Mouse (Mus musculus): ENCODE measurements around the gene Rapgef1. TPM values are rescaled to one million over a fixed set of nuclear protein-coding genes. Genes with fewer than 3 reads are reported as not detected.

The Rapgef1 gene
- polyA plus RNA-seq, 1 experiment from 2014 or later = 17.0 TPM

DNA sequence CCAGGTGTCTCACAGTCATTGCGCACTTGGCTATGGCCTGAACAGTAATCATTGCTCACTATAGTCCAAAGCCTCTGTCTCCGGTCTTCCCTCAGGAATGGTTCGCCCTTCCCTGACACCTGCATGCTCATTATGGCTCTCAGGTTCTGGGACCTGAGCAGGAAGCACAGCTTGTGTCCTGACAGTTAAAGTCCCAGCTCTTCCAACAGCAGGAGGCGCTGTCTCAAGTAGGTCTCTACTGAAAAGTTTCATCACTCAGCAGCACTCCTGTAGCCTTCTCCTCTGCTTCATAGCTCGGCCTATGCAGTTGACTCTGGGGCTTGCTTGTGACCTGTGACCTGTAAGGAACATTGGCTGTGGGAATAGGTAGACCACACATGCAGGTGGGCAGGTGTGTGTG lies 45.9 kb downstream of the Rapgef1 start:
- 87% methylated on average over 5 of the region's 5 CpGs for WGBS
- no peak for ATAC-seq (ENCODE audit: insufficient number of reproducible peaks, low FRiP score, low TSS enrichment, low read depth)
- H3K4me3 ChIP-seq (replicated peaks) = no peak overlapping the region
- no peak overlapping the region for H3K4me2 ChIP-seq (replicated peaks)
- H3K4me1 ChIP-seq = peaks cover 63% of the 10 kb centered on the region
- no peak overlapping the region for H3K9ac ChIP-seq
- no peaks in the 10 kb centered on the region for H3K27me3 ChIP-seq
- no peaks in the 10 kb centered on the region for H3K9me3 ChIP-seq (replicated peaks)
- no peaks in the 10 kb centered on the region for H3K36me3 ChIP-seq
- H3K27ac ChIP-seq (replicated peaks) = no peak overlapping the region

DNA sequence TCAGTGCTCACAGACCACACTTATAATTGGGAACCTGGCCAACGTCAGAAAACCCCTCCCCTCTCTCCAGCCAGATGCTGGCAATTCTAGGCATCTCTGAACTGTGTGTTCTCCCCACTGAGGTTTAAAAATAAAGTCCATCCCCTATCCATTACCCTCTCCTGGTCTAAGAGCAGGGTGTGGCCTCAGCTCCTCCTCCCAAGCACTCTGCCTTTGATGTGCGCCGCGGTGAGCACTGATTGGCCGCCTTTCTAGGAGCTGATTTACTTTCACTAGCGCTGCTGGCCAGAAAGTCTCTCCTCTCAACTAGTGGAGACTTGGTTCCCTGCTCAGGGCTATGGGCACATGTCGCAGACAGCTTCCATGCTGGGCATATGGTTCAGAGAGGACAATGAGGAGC lies 47.1 kb downstream of the Rapgef1 start:
- H3K9me3 ChIP-seq (replicated peaks) = no peaks in the 10 kb centered on the region
- no peaks in the 10 kb centered on the region for H3K36me3 ChIP-seq
- H3K4me3 ChIP-seq (replicated peaks) = no peak overlapping the region
- WGBS = 13% methylated on average over 7 of the region's 7 CpGs
- H3K4me2 ChIP-seq (replicated peaks) = no peak overlapping the region; the same call in 1 of the 2 replicates
- H3K4me1 ChIP-seq = peaks cover 70% of the 10 kb centered on the region
- H3K9ac ChIP-seq = no peak overlapping the region
- no peaks in the 10 kb centered on the region for H3K27me3 ChIP-seq
- ATAC-seq (ENCODE audit: insufficient number of reproducible peaks, low FRiP score, low TSS enrichment, low read depth) = peak; percentile 71
- 0 out of 2 replicates have a peak overlapping the region, but pooled peaks have one; percentile 4 for H3K27ac ChIP-seq (replicated peaks)

DNA sequence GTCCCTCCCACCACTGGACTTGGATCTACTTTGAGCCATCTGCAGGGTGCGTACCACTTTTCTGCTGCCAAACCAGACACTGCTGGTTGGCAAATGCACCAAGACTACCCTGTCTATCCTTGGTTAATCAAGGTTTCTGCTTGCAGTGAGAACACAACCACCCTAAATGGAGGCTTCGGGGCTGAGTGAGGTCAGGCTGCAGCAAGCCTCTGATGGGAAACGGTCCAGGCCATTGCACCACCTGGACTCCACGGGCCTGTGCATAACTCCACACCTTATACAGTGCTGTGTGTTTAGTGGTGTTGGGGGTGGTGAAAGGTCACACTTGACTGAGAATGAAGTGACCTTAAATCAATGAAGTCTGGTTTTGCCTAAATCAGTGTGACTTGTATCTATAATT lies 47.6 kb downstream of the Rapgef1 start:
- H3K9ac ChIP-seq = no peak overlapping the region
- no peaks in the 10 kb centered on the region for H3K9me3 ChIP-seq (replicated peaks)
- no peak overlapping the region for H3K4me3 ChIP-seq (replicated peaks)
- no peak overlapping the region for H3K4me2 ChIP-seq (replicated peaks)
- no peaks in the 10 kb centered on the region for H3K27me3 ChIP-seq
- peak overlapping the region; percentile 51; the same call in 1 of the 2 replicates for H3K27ac ChIP-seq (replicated peaks)
- peaks cover 68% of the 10 kb centered on the region for H3K4me1 ChIP-seq
- no peak for ATAC-seq (ENCODE audit: insufficient number of reproducible peaks, low FRiP score, low TSS enrichment, low read depth)
- WGBS = 85% methylated on average over 4 of the region's 4 CpGs
- H3K36me3 ChIP-seq = no peaks in the 10 kb centered on the region

DNA sequence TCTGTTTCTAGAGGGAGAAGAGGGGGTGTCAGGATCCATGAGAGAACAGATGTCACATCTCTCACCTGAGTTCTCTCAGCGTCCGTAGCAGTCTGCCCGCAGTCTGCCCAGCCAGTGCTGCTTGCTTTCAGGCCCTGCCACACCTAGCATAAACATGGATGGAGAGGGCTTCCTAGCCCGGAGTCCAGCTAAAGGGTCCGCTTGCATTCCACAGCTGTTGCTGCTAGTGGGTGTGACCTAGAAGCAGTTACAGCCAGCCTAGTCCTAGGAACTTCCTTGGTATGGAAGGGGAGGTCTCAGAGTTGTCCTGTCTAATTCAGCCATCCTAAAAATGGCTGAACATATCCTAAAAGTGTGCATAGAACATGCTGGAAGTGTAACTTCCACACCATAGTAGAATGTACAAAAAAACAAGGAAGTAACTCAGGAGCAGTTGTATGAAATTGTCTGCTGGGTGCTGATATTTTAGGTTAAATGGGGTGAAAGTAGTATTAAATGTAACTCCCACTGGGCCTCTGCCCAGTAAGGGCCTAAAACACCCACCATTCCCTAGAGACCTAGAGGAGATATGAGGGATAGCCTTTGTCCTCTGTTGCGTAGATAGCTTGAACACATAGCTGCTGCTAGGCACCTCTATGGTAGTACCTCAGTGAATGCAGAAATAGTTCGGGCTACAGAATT lies 48.6 kb downstream of the Rapgef1 start:
- Histone ChIP-seq H3K27ac (replicated peaks) (no peak overlapping the region), H3K36me3 (no peaks in the 10 kb centered on the region), H3K27me3 (no peaks in the 10 kb centered on the region), H3K4me2 (replicated peaks) (no peak overlapping the region), H3K4me3 (replicated peaks) (no peak overlapping the region), H3K9ac (no peak overlapping the region), H3K9me3 (replicated peaks) (no peaks in the 10 kb centered on the region), H3K4me1 (peaks cover 65% of the 10 kb centered on the region)
- WGBS = 75% methylated on average over 7 of the region's 7 CpGs
- ATAC-seq (ENCODE audit: insufficient number of reproducible peaks, low FRiP score, low TSS enrichment, low read depth) = no peak

DNA sequence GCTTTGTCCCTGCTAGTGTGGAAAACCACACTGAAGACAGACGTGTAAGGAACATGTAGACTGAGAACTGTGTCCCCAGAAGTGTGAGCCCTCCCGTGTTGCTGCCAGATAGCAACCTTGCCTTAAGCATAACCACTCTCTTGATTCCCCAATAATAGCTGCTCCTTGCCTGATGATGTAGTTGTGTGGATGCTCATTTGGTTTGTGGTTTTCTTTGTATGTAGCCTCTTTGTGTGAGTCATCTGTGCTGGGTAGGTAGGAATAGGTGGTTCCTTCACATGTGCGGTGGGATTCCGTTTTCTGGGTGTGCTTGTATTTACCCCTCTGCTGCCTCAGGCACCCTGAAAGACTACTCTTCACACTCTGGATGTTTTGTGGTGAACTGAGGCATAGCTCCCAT lies 49.4 kb downstream of the Rapgef1 start:
- Histone ChIP-seq H3K9me3 (replicated peaks) (no peaks in the 10 kb centered on the region), H3K36me3 (no peaks in the 10 kb centered on the region), H3K27ac (replicated peaks) (no peak overlapping the region), H3K4me3 (replicated peaks) (no peak overlapping the region), H3K9ac (no peak overlapping the region), H3K27me3 (no peaks in the 10 kb centered on the region), H3K4me1 (peaks cover 59% of the 10 kb centered on the region), H3K4me2 (replicated peaks) (no peak overlapping the region)
- ATAC-seq (ENCODE audit: insufficient number of reproducible peaks, low FRiP score, low TSS enrichment, low read depth) = no peak
- WGBS = 79% methylated on average over 4 of the region's 4 CpGs

DNA sequence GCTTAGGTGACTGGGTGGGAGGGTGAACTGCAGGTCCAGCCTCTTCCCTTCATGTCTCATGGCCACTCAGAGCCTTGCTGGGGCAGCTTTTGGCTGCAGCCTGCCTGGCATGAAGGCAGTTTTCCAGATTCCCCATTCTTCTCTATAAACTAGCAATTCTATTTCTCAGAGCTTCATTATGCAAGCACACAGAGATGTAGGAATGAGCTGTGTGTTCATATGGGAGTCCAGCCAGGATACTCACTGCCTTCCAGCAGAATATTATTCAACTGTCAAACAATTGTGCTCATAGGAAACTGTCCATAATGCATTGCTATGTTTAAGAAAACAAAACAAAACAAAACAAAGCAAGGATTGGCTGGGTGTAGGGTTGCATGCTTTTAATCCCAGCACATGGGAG lies 50.2 kb downstream of the Rapgef1 start:
- Histone ChIP-seq H3K27ac (replicated peaks) (peak overlapping the region; percentile 80), H3K4me1 (peaks cover 62% of the 10 kb centered on the region), H3K36me3 (no peaks in the 10 kb centered on the region), H3K4me2 (replicated peaks) (no peak overlapping the region), H3K27me3 (no peaks in the 10 kb centered on the region), H3K4me3 (replicated peaks) (no peak overlapping the region), H3K9ac (no peak overlapping the region), H3K9me3 (replicated peaks) (no peaks in the 10 kb centered on the region)
- no peak for ATAC-seq (ENCODE audit: insufficient number of reproducible peaks, low FRiP score, low TSS enrichment, low read depth)

DNA sequence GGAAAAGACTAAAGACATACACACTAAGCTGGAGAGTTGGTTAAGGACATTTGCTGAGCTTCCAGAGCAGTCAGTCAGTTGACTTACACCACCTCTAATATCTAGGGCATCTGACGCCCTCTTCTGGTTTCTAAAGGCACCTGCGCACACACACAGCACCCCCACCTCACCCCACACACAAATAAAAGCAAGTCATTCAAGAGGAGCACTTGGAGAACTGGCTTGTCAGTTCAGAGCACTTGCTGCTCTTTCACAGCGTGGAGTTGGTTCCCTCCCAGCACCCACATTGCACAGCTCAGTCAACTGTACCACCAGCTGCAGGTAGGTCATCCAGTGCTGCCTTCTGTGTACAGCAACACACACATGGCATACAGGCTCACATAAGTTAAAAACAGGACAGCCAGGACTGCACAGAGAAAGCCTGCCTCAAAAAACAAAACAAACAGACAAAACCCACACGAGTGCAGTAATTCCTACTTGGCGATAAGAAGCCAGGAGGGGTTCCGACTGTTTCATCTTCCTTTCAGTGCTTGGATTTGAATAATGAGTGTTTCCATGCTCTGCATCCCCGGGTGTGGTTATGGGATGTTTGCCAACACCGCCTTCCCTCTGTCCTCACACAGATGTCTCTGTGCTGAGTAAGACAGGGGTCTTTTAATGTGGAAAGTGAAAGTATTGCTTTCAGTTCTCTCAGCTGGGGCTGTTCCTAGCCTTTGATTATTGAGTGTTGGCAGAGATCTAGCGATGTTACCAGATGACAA lies 50.9 kb downstream of the Rapgef1 start:
- Histone ChIP-seq H3K9ac (no peak overlapping the region), H3K36me3 (no peaks in the 10 kb centered on the region), H3K4me2 (replicated peaks) (peak overlapping the region; percentile 21), H3K4me1 (peaks cover 61% of the 10 kb centered on the region), H3K9me3 (replicated peaks) (no peaks in the 10 kb centered on the region), H3K4me3 (replicated peaks) (no peak overlapping the region), H3K27me3 (no peaks in the 10 kb centered on the region), H3K27ac (replicated peaks) (peak overlapping the region; percentile 80)
- 21% methylated on average over 9 of the region's 9 CpGs for WGBS
- no peak; the same call in 1 of the 2 replicates for ATAC-seq (ENCODE audit: insufficient number of reproducible peaks, low FRiP score, low TSS enrichment, low read depth)

DNA sequence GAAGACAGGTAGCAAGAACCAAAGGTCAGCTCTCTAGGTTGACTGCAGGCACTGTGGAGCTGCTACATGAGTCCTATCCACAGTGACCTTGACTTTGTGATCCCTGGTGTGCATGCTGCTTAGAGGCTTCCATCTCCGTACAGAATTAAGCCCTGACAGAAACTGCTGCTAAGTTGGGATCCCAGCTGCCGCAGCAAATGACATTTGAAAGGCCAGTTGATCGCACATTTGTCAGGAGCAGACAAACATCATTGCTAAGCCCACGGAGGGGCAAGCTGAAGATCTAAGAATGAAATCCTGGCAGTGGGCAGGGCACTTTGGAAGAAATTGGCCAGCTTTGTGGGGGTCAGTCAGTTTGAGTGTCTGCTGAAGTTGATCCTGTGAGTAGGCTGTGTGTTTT lies 51.9 kb downstream of the Rapgef1 start:
- ATAC-seq (ENCODE audit: insufficient number of reproducible peaks, low FRiP score, low TSS enrichment, low read depth) = no peak
- Histone ChIP-seq H3K4me2 (replicated peaks) (no peak overlapping the region), H3K9ac (no peak overlapping the region), H3K4me1 (peaks cover 52% of the 10 kb centered on the region), H3K27ac (replicated peaks) (peak overlapping the region; percentile 80; the same call in 1 of the 2 replicates), H3K36me3 (no peaks in the 10 kb centered on the region), H3K27me3 (no peaks in the 10 kb centered on the region), H3K9me3 (replicated peaks) (no peaks in the 10 kb centered on the region), H3K4me3 (replicated peaks) (no peak overlapping the region)
- 81% methylated on average over 4 of the region's 4 CpGs for WGBS

DNA sequence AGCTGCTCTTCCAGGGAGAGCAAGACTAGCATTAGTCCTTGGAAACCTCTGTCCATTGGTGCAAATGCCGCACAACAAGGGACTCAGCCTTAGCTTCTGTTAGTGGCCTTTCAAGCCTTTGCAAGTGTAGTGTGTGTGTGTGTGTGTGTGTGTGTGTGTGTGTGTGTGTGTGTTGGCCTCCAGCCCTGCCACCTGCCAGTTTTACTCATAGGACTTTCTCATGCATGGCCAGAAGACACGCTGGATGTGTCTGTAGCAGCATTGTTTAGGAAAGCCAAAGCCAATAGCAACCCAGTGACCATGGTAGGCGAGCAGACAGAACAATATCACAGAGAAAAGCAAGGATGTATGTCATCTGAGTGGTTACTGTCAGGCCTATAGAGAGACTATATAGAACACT lies 52.3 kb downstream of the Rapgef1 start:
- no peak overlapping the region for H3K9ac ChIP-seq
- H3K4me1 ChIP-seq = peaks cover 47% of the 10 kb centered on the region
- no peak overlapping the region for H3K4me3 ChIP-seq (replicated peaks)
- peak overlapping the region; percentile 80; the same call in 1 of the 2 replicates for H3K27ac ChIP-seq (replicated peaks)
- H3K27me3 ChIP-seq = no peaks in the 10 kb centered on the region
- H3K9me3 ChIP-seq (replicated peaks) = no peaks in the 10 kb centered on the region
- H3K4me2 ChIP-seq (replicated peaks) = no peak overlapping the region
- WGBS = 83% methylated on average over 3 of the region's 3 CpGs
- no peak for ATAC-seq (ENCODE audit: insufficient number of reproducible peaks, low FRiP score, low TSS enrichment, low read depth)
- H3K36me3 ChIP-seq = no peaks in the 10 kb centered on the region

DNA sequence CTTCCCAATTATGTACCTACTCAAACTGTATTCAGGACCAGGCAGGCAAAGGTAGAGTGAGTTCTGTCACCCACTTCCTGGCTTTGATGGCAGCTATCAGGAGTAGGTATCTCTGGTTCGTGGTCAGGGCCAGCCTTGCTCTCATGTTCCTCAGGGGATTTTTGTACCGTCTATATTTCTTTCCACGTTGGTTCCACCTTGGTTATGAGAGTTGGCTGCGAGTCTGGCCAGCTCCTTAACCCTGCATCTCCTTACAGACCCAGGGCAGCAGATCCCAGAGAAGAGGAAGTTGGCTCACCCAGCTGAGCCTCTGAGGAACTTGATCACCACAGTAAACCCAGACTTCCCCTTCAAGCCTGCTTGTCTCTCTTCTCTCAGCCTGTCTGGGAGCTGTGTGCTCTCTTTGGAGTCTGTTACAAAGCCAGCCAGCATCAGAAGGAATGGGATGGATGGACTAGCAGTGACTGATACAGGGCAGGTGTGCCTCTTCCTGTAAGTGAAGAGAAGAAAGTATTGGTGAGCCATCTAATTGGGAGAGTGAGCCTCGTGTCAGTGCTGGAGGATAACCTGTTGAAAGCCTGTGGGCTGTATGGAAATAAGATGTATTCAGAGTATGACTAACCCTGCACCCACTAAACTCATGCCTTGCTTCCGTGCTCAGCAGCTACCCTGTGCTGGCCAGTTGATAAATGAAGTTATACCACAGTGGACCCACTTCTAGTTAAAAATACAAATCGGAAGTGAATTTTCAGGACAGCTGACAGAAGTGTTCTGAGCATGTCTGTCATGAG lies 53.4 kb downstream of the Rapgef1 start:
- H3K27ac ChIP-seq (replicated peaks) = no peak overlapping the region
- H3K9ac ChIP-seq = no peak overlapping the region
- no peak overlapping the region for H3K4me2 ChIP-seq (replicated peaks)
- no peaks in the 10 kb centered on the region for H3K9me3 ChIP-seq (replicated peaks)
- H3K4me1 ChIP-seq = peaks cover 37% of the 10 kb centered on the region
- H3K4me3 ChIP-seq (replicated peaks) = no peak overlapping the region
- WGBS = 79% methylated on average over 7 of the region's 7 CpGs
- ATAC-seq (ENCODE audit: insufficient number of reproducible peaks, low FRiP score, low TSS enrichment, low read depth) = no peak
- H3K27me3 ChIP-seq = no peaks in the 10 kb centered on the region
- H3K36me3 ChIP-seq = no peaks in the 10 kb centered on the region

DNA sequence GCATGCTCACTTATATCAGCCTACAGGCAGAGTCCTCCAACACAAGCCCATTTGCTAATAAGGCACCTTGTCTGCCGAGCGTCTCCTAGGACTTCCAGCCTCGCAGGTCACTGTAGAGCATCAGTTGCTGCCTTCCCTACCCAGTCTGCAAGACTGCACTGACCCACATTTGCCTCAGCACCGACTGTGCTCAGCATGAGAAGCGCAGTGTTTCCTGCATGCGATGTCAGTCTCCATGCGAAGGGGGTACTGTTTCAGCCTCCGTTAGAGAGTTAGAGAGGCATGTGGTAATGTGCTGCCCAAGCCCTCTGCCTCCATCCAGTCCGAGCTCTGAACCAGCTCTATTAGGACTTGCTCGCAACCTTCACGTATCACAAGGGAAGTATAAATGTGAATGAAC lies 54.6 kb downstream of the Rapgef1 start:
- Histone ChIP-seq H3K9ac (no peak overlapping the region), H3K4me1 (peaks cover 30% of the 10 kb centered on the region), H3K4me2 (replicated peaks) (no peak overlapping the region), H3K9me3 (replicated peaks) (no peaks in the 10 kb centered on the region), H3K27ac (replicated peaks) (no peak overlapping the region), H3K4me3 (replicated peaks) (no peak overlapping the region), H3K36me3 (no peaks in the 10 kb centered on the region), H3K27me3 (no peaks in the 10 kb centered on the region)
- no peak for ATAC-seq (ENCODE audit: insufficient number of reproducible peaks, low FRiP score, low TSS enrichment, low read depth)
- 73% methylated on average over 11 of the region's 11 CpGs for WGBS

Measured in embryonic facial prominence, embryonic 15.5 days (tissue).